Mouse (Mus musculus): ENCODE measurements around the gene Prss42. TPM values are rescaled to one million over a fixed set of nuclear protein-coding genes. Genes with fewer than 3 reads are reported as not detected.

The Prss42 gene
- not detected for polyA plus RNA-seq (2014; fragmentation: Illumina TruSeq; extraction: RNeasy Lipid Tissue Mini Kit (QIAGEN cat#74804); ENCODE audit: low replicate concordance)

DNA sequence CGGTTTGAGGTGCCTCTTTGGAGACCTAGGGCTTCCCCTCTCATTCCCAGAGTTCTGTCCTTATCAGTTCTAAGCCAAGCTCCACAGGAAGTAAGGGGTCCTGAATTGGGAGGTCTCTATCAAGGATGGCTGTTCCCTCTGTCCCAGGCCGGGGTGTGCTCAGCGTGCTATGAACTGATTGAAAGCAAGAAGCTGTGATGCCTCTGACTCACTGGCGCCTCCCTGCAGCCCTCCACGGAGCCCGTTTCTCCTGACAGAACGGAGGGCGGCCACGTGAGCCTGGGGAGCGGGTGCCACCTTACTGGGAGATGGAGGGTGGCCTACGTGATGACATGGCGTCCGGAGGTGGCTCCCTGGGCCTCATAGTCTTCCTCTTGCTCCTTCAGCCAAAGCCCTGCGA lies at the start of gene Prss42:
Gene Prss42 (plus strand): TSS at position 301 of the 400 bp plus-strand sequence.

DNA sequence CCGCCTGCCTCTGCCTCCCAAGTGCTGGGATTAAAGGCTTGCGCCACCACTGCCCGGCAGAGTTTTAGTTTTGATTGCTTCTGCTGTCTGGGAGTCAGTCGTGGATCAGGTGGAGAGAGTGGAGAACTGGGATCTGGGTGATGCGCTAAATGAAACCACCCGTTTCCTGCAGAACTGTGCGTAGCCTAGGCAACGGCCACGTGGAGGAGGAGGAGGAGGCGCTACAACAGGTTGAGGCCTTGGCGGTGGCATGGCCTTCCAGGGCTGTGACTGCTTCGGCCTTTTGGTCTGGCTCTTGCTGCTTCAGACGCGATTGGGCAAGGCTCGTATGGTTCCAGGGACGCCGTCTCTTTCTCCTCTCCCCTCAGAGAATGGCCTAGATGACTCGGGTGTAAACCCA lies 15.8 kb downstream of the Prss42 start, which contains the start of gene Prss44:
Gene Prss44 (plus strand): TSS at position 206 of the 400 bp plus-strand sequence.

DNA sequence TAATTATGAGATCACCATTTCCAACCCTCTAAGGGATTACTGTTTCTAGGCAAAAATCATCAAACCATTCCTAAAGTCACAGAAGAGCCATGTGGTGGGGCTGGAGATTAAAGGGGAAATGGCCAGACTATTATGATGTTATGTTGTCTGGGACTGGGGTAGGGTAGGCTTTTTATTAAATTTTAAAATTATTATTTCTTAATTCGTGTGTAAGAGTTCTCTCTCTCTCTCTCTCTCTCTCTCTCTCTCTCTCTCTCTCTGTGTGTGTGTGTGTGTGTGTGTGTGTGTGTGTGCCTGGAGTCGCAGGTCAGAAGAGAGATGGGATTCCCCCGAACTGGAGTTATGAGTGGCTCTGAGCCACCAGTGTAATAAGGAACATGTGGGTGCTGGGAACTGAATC lies 28.4 kb downstream of the Prss42 start, which contains the start of gene Prss43:
Gene Prss43 (plus strand): TSS at position 301 of the 400 bp plus-strand sequence.

GRCm38 (mm10) chr9:110834411-110834810 lies 36.4 kb downstream of the Prss42 start, which contains the start of gene Prss45:
TSS of gene Prss45 (plus strand) at chr9:110834588.

DNA sequence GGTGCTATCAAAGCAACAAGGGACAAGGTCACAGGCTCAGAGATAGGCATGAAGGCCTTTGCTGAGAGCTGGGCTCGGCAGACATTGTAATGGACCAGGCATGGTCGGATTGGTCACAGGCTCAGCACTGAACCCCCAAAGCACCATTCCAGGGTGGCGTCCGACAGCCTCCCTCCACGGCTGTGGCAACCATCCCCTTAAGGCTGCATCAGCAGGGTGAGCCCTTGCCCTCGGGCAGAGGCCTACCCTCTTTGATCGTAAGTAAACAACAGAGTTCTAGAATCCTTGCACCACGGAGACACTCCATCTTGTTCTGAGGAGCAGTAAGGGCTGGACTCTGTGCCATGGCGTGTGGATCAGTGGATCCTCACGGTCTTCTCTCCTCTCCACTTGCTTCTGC lies 46.2 kb downstream of the Prss42 start, which contains the start of gene Prss46:
Gene Prss46 (plus strand): TSS at position 301 of the 400 bp plus-strand sequence.

Other genes starting within 250 kb of the Prss42 start
- gene Nradd, start 173.7 kb upstream of the Prss42 start, polyA plus RNA-seq (2014; fragmentation: Illumina TruSeq; extraction: RNeasy Lipid Tissue Mini Kit (QIAGEN cat#74804); ENCODE audit: low replicate concordance) = 0.63 TPM
- not detected for gene Nbeal2, start 144.0 kb upstream of the Prss42 start, polyA plus RNA-seq (2014; fragmentation: Illumina TruSeq; extraction: RNeasy Lipid Tissue Mini Kit (QIAGEN cat#74804); ENCODE audit: low replicate concordance)
- gene Ccdc12, start 141.7 kb upstream of the Prss42 start, polyA plus RNA-seq (2014; fragmentation: Illumina TruSeq; extraction: RNeasy Lipid Tissue Mini Kit (QIAGEN cat#74804); ENCODE audit: low replicate concordance) = not detected
- not detected for gene Myl3, start 56.3 kb upstream of the Prss42 start, polyA plus RNA-seq (2014; fragmentation: Illumina TruSeq; extraction: RNeasy Lipid Tissue Mini Kit (QIAGEN cat#74804); ENCODE audit: low replicate concordance)
- not detected for gene Pth1r, start 51.0 kb upstream of the Prss42 start, polyA plus RNA-seq (2014; fragmentation: Illumina TruSeq; extraction: RNeasy Lipid Tissue Mini Kit (QIAGEN cat#74804); ENCODE audit: low replicate concordance)
- gene Prss44, start 15.8 kb downstream of the Prss42 start, polyA plus RNA-seq (2014; fragmentation: Illumina TruSeq; extraction: RNeasy Lipid Tissue Mini Kit (QIAGEN cat#74804); ENCODE audit: low replicate concordance) = not detected
- gene Prss43, start 28.5 kb downstream of the Prss42 start, polyA plus RNA-seq (2014; fragmentation: Illumina TruSeq; extraction: RNeasy Lipid Tissue Mini Kit (QIAGEN cat#74804); ENCODE audit: low replicate concordance) = not detected
- gene Prss45, start 36.4 kb downstream of the Prss42 start, polyA plus RNA-seq (2014; fragmentation: Illumina TruSeq; extraction: RNeasy Lipid Tissue Mini Kit (QIAGEN cat#74804); ENCODE audit: low replicate concordance) = not detected
- not detected for gene Prss46, start 46.3 kb downstream of the Prss42 start, polyA plus RNA-seq (2014; fragmentation: Illumina TruSeq; extraction: RNeasy Lipid Tissue Mini Kit (QIAGEN cat#74804); ENCODE audit: low replicate concordance)
- gene Prss50, start 59.8 kb downstream of the Prss42 start, polyA plus RNA-seq (2014; fragmentation: Illumina TruSeq; extraction: RNeasy Lipid Tissue Mini Kit (QIAGEN cat#74804); ENCODE audit: low replicate concordance) = not detected
- gene Als2cl, start 81.7 kb downstream of the Prss42 start, polyA plus RNA-seq (2014; fragmentation: Illumina TruSeq; extraction: RNeasy Lipid Tissue Mini Kit (QIAGEN cat#74804); ENCODE audit: low replicate concordance) = 3.1 TPM
- 0.74 TPM for gene Tmie, start 81.9 kb downstream of the Prss42 start, polyA plus RNA-seq (2014; fragmentation: Illumina TruSeq; extraction: RNeasy Lipid Tissue Mini Kit (QIAGEN cat#74804); ENCODE audit: low replicate concordance)
- gene Fam240a, start 118.7 kb downstream of the Prss42 start, polyA plus RNA-seq (2014; fragmentation: Illumina TruSeq; extraction: RNeasy Lipid Tissue Mini Kit (QIAGEN cat#74804); ENCODE audit: low replicate concordance) = not detected
- not detected for gene Tdgf1, start 148.0 kb downstream of the Prss42 start, polyA plus RNA-seq (2014; fragmentation: Illumina TruSeq; extraction: RNeasy Lipid Tissue Mini Kit (QIAGEN cat#74804); ENCODE audit: low replicate concordance)
- gene Lrrc2, start 153.4 kb downstream of the Prss42 start, polyA plus RNA-seq (2014; fragmentation: Illumina TruSeq; extraction: RNeasy Lipid Tissue Mini Kit (QIAGEN cat#74804); ENCODE audit: low replicate concordance) = 0.22 TPM
- 0.37 TPM for gene Rtp3, start 192.4 kb downstream of the Prss42 start, polyA plus RNA-seq (2014; fragmentation: Illumina TruSeq; extraction: RNeasy Lipid Tissue Mini Kit (QIAGEN cat#74804); ENCODE audit: low replicate concordance)
- gene Ltf, start 221.1 kb downstream of the Prss42 start, polyA plus RNA-seq (2014; fragmentation: Illumina TruSeq; extraction: RNeasy Lipid Tissue Mini Kit (QIAGEN cat#74804); ENCODE audit: low replicate concordance) = not detected

Data from small intestine, adult 10 weeks (tissue).